Mouse (Mus musculus): ENCODE results near the gene Anpep. TPM values are rescaled to one million over a fixed set of nuclear protein-coding genes. Genes with fewer than 3 reads are reported as not detected.

The Anpep gene
- 4.9 and 6.2 TPM in 2 replicates for polyA plus RNA-seq (2014; fragmentation: Nextera tagmentation; extraction: Ambion mirVana)

- no peaks in the 10 kb centered on the region for H3K9me3 ChIP-seq (ENCODE audit: control insufficient read depth, low read length)
- no peaks in the 10 kb centered on the region for H3K4me1 ChIP-seq (replicated peaks; ENCODE audit: control insufficient read depth, insufficient read depth, low read length)
- DNase-seq (ENCODE audit: low spot score) (no peak), ATAC-seq (ENCODE audit: low FRiP score) (no peak)
- no peak within 1 kb of the TSS for H3K9ac ChIP-seq (ENCODE audit: low read depth, low read length)
- no peak within 1 kb of the TSS for H3K4me3 ChIP-seq (ENCODE audit: low read depth, low read length)
- H3K36me3 ChIP-seq (ENCODE audit: control insufficient read depth, insufficient read depth, low read length) = no peaks in the 10 kb centered on the region
- H3K4me2 ChIP-seq (replicated peaks; ENCODE audit: low read depth, low read length) = no peak within 1 kb of the TSS
- H3K27ac ChIP-seq (ENCODE audit: low read depth, low read length) = no peak within 1 kb of the TSS
- 76% methylated on average over 9 of the region's 9 CpGs for WGBS
- H3K27me3 ChIP-seq (ENCODE audit: control insufficient read depth, insufficient read depth, low read length) = no peaks in the 10 kb centered on the region
Measured at GRCm38 (mm10) chr7:79860811-79861210, at the start of gene Anpep. Gene Anpep, minus strand, starts transcription at chr7:79861059.

- Histone ChIP-seq H3K4me2 (replicated peaks; ENCODE audit: low read depth, low read length) (no peak overlapping the region), H3K36me3 (ENCODE audit: control insufficient read depth, insufficient read depth, low read length) (no peaks in the 10 kb centered on the region), H3K4me1 (replicated peaks; ENCODE audit: control insufficient read depth, insufficient read depth, low read length) (no peaks in the 10 kb centered on the region), H3K9ac (ENCODE audit: low read depth, low read length) (no peak overlapping the region), H3K27me3 (ENCODE audit: control insufficient read depth, insufficient read depth, low read length) (no peaks in the 10 kb centered on the region), H3K27ac (ENCODE audit: low read depth, low read length) (no peak overlapping the region), H3K4me3 (ENCODE audit: low read depth, low read length) (no peak overlapping the region), H3K9me3 (ENCODE audit: control insufficient read depth, low read length) (no peaks in the 10 kb centered on the region)
- 83% methylated on average over 2 of the region's 2 CpGs for WGBS
- ATAC-seq (ENCODE audit: low FRiP score) (no peak), DNase-seq (ENCODE audit: low spot score) (no peak)
Measured at GRCm38 (mm10) chr7:79907356-79907755, 46.5 kb upstream of the Anpep start.

- DNase-seq (ENCODE audit: low spot score) = no peak
- H3K9ac ChIP-seq (ENCODE audit: low read depth, low read length) = no peak overlapping the region
- H3K4me1 ChIP-seq (replicated peaks; ENCODE audit: control insufficient read depth, insufficient read depth, low read length) = no peaks in the 10 kb centered on the region
- WGBS = 96% methylated on average over 3 of the region's 3 CpGs
- no peaks in the 10 kb centered on the region for H3K9me3 ChIP-seq (ENCODE audit: control insufficient read depth, low read length)
- no peaks in the 10 kb centered on the region for H3K27me3 ChIP-seq (ENCODE audit: control insufficient read depth, insufficient read depth, low read length)
- H3K4me2 ChIP-seq (replicated peaks; ENCODE audit: low read depth, low read length) = no peak overlapping the region
- no peak overlapping the region for H3K4me3 ChIP-seq (ENCODE audit: low read depth, low read length)
- no peaks in the 10 kb centered on the region for H3K36me3 ChIP-seq (ENCODE audit: control insufficient read depth, insufficient read depth, low read length)
- H3K27ac ChIP-seq (ENCODE audit: low read depth, low read length) = no peak overlapping the region
- no peak for ATAC-seq (ENCODE audit: low FRiP score)
Measured at GRCm38 (mm10) chr7:79906914-79907313, 46.1 kb upstream of the Anpep start.

GRCm38 (mm10) chr7:79905193-79905592, 44.3 kb upstream of the Anpep start:
- H3K36me3 ChIP-seq (ENCODE audit: control insufficient read depth, insufficient read depth, low read length) = no peaks in the 10 kb centered on the region
- no peaks in the 10 kb centered on the region for H3K27me3 ChIP-seq (ENCODE audit: control insufficient read depth, insufficient read depth, low read length)
- ATAC-seq (ENCODE audit: low FRiP score) (no peak), DNase-seq (ENCODE audit: low spot score) (no peak)
- H3K9ac ChIP-seq (ENCODE audit: low read depth, low read length) = no peak overlapping the region
- no peaks in the 10 kb centered on the region for H3K9me3 ChIP-seq (ENCODE audit: control insufficient read depth, low read length)
- no peaks in the 10 kb centered on the region for H3K4me1 ChIP-seq (replicated peaks; ENCODE audit: control insufficient read depth, insufficient read depth, low read length)
- no peak overlapping the region for H3K4me3 ChIP-seq (ENCODE audit: low read depth, low read length)
- H3K4me2 ChIP-seq (replicated peaks; ENCODE audit: low read depth, low read length) = no peak overlapping the region
- 93% methylated on average over 4 of the region's 4 CpGs for whole genome bisulfite sequencing
- no peak overlapping the region for H3K27ac ChIP-seq (ENCODE audit: low read depth, low read length)

- Histone ChIP-seq H3K4me3 (ENCODE audit: low read depth, low read length) (no peak overlapping the region), H3K4me2 (replicated peaks; ENCODE audit: low read depth, low read length) (no peak overlapping the region), H3K36me3 (ENCODE audit: control insufficient read depth, insufficient read depth, low read length) (no peaks in the 10 kb centered on the region), H3K27ac (ENCODE audit: low read depth, low read length) (no peak overlapping the region), H3K4me1 (replicated peaks; ENCODE audit: control insufficient read depth, insufficient read depth, low read length) (no peaks in the 10 kb centered on the region), H3K27me3 (ENCODE audit: control insufficient read depth, insufficient read depth, low read length) (no peaks in the 10 kb centered on the region), H3K9me3 (ENCODE audit: control insufficient read depth, low read length) (no peaks in the 10 kb centered on the region), H3K9ac (ENCODE audit: low read depth, low read length) (no peak overlapping the region)
- 92% methylated on average over 8 of the region's 8 CpGs for WGBS
- ATAC-seq (ENCODE audit: low FRiP score) (no peak), DNase-seq (ENCODE audit: low spot score) (no peak)
Measured at GRCm38 (mm10) chr7:79903160-79903792, 42.4 kb upstream of the Anpep start.

- H3K36me3 ChIP-seq (ENCODE audit: control insufficient read depth, insufficient read depth, low read length) = no peaks in the 10 kb centered on the region
- H3K27me3 ChIP-seq (ENCODE audit: control insufficient read depth, insufficient read depth, low read length) = no peaks in the 10 kb centered on the region
- no peak overlapping the region for H3K9ac ChIP-seq (ENCODE audit: low read depth, low read length)
- ATAC-seq (ENCODE audit: low FRiP score) (no peak), DNase-seq (ENCODE audit: low spot score) (no peak)
- no peak overlapping the region for H3K4me2 ChIP-seq (replicated peaks; ENCODE audit: low read depth, low read length)
- no peak overlapping the region for H3K4me3 ChIP-seq (ENCODE audit: low read depth, low read length)
- no peaks in the 10 kb centered on the region for H3K4me1 ChIP-seq (replicated peaks; ENCODE audit: control insufficient read depth, insufficient read depth, low read length)
- 98% methylated on average over 6 of the region's 6 CpGs for WGBS
- no peak overlapping the region for H3K27ac ChIP-seq (ENCODE audit: low read depth, low read length)
- no peaks in the 10 kb centered on the region for H3K9me3 ChIP-seq (ENCODE audit: control insufficient read depth, low read length)
Measured at GRCm38 (mm10) chr7:79900753-79901152, 39.9 kb upstream of the Anpep start.

GRCm38 (mm10) chr7:79895225-79895624, 34.4 kb upstream of the Anpep start:
- no peak overlapping the region for H3K27ac ChIP-seq (ENCODE audit: low read depth, low read length)
- H3K36me3 ChIP-seq (ENCODE audit: control insufficient read depth, insufficient read depth, low read length) = no peaks in the 10 kb centered on the region
- H3K4me3 ChIP-seq (ENCODE audit: low read depth, low read length) = no peak overlapping the region
- no peaks in the 10 kb centered on the region for H3K27me3 ChIP-seq (ENCODE audit: control insufficient read depth, insufficient read depth, low read length)
- no peak for DNase-seq (ENCODE audit: low spot score)
- H3K9ac ChIP-seq (ENCODE audit: low read depth, low read length) = no peak overlapping the region
- no peak overlapping the region for H3K4me2 ChIP-seq (replicated peaks; ENCODE audit: low read depth, low read length)
- H3K4me1 ChIP-seq (replicated peaks; ENCODE audit: control insufficient read depth, insufficient read depth, low read length) = no peaks in the 10 kb centered on the region
- WGBS = 80% methylated on average over 3 of the region's 3 CpGs
- H3K9me3 ChIP-seq (ENCODE audit: control insufficient read depth, low read length) = no peaks in the 10 kb centered on the region
- no peak for ATAC-seq (ENCODE audit: low FRiP score)

GRCm38 (mm10) chr7:79894790-79895189, 33.9 kb upstream of the Anpep start:
- H3K9ac ChIP-seq (ENCODE audit: low read depth, low read length) = no peak overlapping the region
- WGBS = 95% methylated on average over 1 of the region's 1 CpGs
- H3K27ac ChIP-seq (ENCODE audit: low read depth, low read length) = no peak overlapping the region
- H3K27me3 ChIP-seq (ENCODE audit: control insufficient read depth, insufficient read depth, low read length) = no peaks in the 10 kb centered on the region
- H3K9me3 ChIP-seq (ENCODE audit: control insufficient read depth, low read length) = no peaks in the 10 kb centered on the region
- ATAC-seq (ENCODE audit: low FRiP score) = no peak
- H3K4me1 ChIP-seq (replicated peaks; ENCODE audit: control insufficient read depth, insufficient read depth, low read length) = no peaks in the 10 kb centered on the region
- no peak overlapping the region for H3K4me3 ChIP-seq (ENCODE audit: low read depth, low read length)
- DNase-seq (ENCODE audit: low spot score) = no peak
- H3K4me2 ChIP-seq (replicated peaks; ENCODE audit: low read depth, low read length) = no peak overlapping the region
- H3K36me3 ChIP-seq (ENCODE audit: control insufficient read depth, insufficient read depth, low read length) = no peaks in the 10 kb centered on the region

- Histone ChIP-seq H3K4me2 (replicated peaks; ENCODE audit: low read depth, low read length) (no peak overlapping the region), H3K27ac (ENCODE audit: low read depth, low read length) (no peak overlapping the region), H3K27me3 (ENCODE audit: control insufficient read depth, insufficient read depth, low read length) (no peaks in the 10 kb centered on the region), H3K36me3 (ENCODE audit: control insufficient read depth, insufficient read depth, low read length) (no peaks in the 10 kb centered on the region), H3K9me3 (ENCODE audit: control insufficient read depth, low read length) (no peaks in the 10 kb centered on the region), H3K4me1 (replicated peaks; ENCODE audit: control insufficient read depth, insufficient read depth, low read length) (no peaks in the 10 kb centered on the region), H3K9ac (ENCODE audit: low read depth, low read length) (no peak overlapping the region), H3K4me3 (ENCODE audit: low read depth, low read length) (no peak overlapping the region)
- WGBS = 89% methylated on average over 6 of the region's 6 CpGs
- ATAC-seq (ENCODE audit: low FRiP score) = no peak
- no peak for DNase-seq (ENCODE audit: low spot score)
Measured at GRCm38 (mm10) chr7:79892576-79893428, 31.9 kb upstream of the Anpep start.
